Comparison of ENCODE assay signal across 1 mouse cellular context in the genomic region with DNA sequence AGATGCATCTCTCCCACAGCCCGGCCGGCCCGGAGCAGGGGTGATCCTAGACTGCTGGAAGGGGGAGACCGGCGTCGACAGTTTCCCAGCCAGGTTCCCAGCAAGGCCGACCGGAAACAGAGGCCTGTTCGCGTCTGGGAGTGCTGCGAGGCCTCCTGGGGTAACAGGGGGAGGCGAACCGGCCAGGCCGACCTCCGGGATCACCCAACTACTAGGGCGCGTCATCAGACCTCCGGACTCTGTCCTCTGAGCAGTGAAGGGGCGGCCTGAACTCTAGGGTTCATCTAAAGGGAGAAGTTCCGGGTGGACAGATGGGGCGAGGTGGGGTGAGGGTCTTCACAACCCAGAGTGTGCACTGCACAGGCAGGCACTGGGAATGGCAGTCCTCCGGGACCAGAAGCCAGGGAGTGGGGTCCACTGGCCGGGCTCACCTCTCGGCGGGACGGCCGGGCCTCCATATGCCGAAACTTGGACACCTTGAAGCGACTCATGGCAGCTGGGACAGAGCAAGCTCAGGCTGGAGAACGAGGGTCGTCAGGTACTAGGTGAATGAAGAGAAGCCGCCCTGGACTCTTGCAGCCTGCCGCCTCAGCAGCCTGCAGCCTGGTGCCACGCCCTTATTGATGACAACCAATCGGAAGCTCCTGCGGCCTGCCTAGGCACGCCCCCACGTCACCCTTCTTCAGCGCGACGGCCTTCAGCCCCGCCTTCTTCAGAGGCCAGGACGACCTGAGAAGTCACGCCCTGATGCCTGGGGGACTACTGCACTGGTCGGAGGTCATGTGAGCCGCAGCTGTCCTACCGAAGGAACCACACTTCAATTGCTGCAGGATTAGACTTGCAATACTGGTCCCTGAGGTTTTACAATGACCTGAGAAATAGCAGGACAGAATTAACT.
A peak's percentile ranks its signal among the peaks of the same experiment; 100 is the strongest.
TF ChIP-seq lines count a peak whose summit lies in the region.

A gene (minus strand): TSS at position 657 of the 898 bp plus-strand sequence.

TF ChIP-seq in MEL, 35 proteins besides CTCF, POLR2A, EP300 and RAD21 (continued from another document):
- 0 out of 2 replicates have a peak, but pooled peaks have one; percentile 22 for TF ChIP-seq NRF1 (IDR thresholded peaks at IDR 0.05; ENCODE audit: insufficient read depth, low read depth, low read length, poor library complexity, severe bottlenecking)
